Mouse (Mus musculus) 3134 (cell line): ENCODE results near the gene Tekt2.

Experiments used
- DNase-seq: peaks from one replicate; pipeline ENCODE4 v3.0.0-alpha.2; 2011; ENCODE audit warnings: low spot score; ENCODE audit not compliant: insufficient read length; ENCODE audit errors: extremely low read depth

The Tekt2 gene

GRCm38 (mm10) chr4:126275681-126276131 lies 49.8 kb downstream of the Tekt2 start:
- no peak for DNase-seq

GRCm38 (mm10) chr4:126275081-126275480 lies 50.4 kb downstream of the Tekt2 start:
- DNase-seq: no peak

GRCm38 (mm10) chr4:126273753-126274152 lies 51.7 kb downstream of the Tekt2 start:
- no peak for DNase-seq
